Mouse (Mus musculus) heart, adult 2 months (tissue): ENCODE results near the gene Mvb12b. TPM values are rescaled to one million over a fixed set of nuclear protein-coding genes. Genes with fewer than 3 reads are reported as not detected.

ENCODE experiments used
- DNase-seq, 2 experiments: peaks; one replicate each; pipeline ENCODE4 v3.0.0; 2021
- H3K27ac ChIP-seq: fragments of 200-600 bp; 2 replicates; pipeline ENCODE4 v1.8.1; 2022
- H3K27me3 ChIP-seq: fragments of 200-500 bp; 2 replicates; pipeline ENCODE4 v1.6.1; 2012; ENCODE audit warnings: mild to moderate bottlenecking, low read length, inconsistent platforms, mixed read lengths; ENCODE audit not compliant: control insufficient read depth, insufficient read depth
- H3K36me3 ChIP-seq: fragments of 200-500 bp; 2 replicates; pipeline ENCODE4 v1.6.1; 2012; ENCODE audit warnings: low read length, inconsistent platforms; ENCODE audit not compliant: control insufficient read depth, insufficient read depth
- H3K4me1 ChIP-seq: fragments of 200-500 bp; 2 replicates; pipeline ENCODE4 v1.6.1; 2011; ENCODE audit warnings: low read length; ENCODE audit not compliant: control insufficient read depth, insufficient read depth
- H3K4me3 ChIP-seq: fragments of 200-600 bp; 2 replicates; pipeline ENCODE4 v1.8.1; 2022
- H3K79me2 ChIP-seq: fragments of 200-500 bp; replicated peaks from 2 replicates; pipeline ENCODE4 v1.6.1; 2012; ENCODE audit warnings: mild to moderate bottlenecking, inconsistent platforms, low read length, moderate library complexity, mixed read lengths; ENCODE audit not compliant: control insufficient read depth, insufficient read depth
- H3K9ac ChIP-seq: fragments of 200-500 bp; 2 replicates; pipeline ENCODE4 v1.6.1; 2012; ENCODE audit warnings: low read depth, mild to moderate bottlenecking, control low read depth, inconsistent platforms, low read length, mixed read lengths
- CTCF ChIP-seq: fragments of 200-600 bp; IDR thresholded peaks from 2 replicates; pipeline ENCODE4 v1.8.1; 2022; ENCODE audit warnings: antibody characterized with exemption, mild to moderate bottlenecking, moderate library complexity
- EP300 ChIP-seq: fragments of 200-500 bp; IDR thresholded peaks from 2 replicates; pipeline ENCODE4 v1.6.1; 2011; ENCODE audit warnings: low read depth, low read length, control low read depth; ENCODE audit not compliant: insufficient read depth
- POLR2A ChIP-seq: fragments of 200-500 bp; IDR thresholded peaks from 2 replicates; pipeline ENCODE4 v1.6.1; 2011; ENCODE audit warnings: mild to moderate bottlenecking, low read depth, low read length, control low read depth; ENCODE audit not compliant: insufficient read depth
- WGBS: fragments of 180-500 bp; shearing (Covaris S2); methylation state at CpG from one replicate; pipeline ENCODE4 v1.1.7; 2018; 5-methylcytosine and 5-hydroxymethylcytosine counted together
- intact Hi-C: fragments of 180-260 bp; cut with DNase I; formaldehyde crosslinking; loops from one replicate; pipeline ENCODE4 v1.15.1; 2025
- polyA plus RNA-seq: library from polyadenylated mRNA; depleted of rRNA; stranded (reverse); fragments of >200 nt; gene quantifications from 2 replicates; pipeline ENCODE4 v1.2.3, GENCODE M21; 2012
- total RNA-seq, 2 experiments: library from RNA; stranded (reverse); gene quantifications; 2 replicates each; pipeline ENCODE4 v1.2.3; 2021

Mvb12b gene
- total and polyA plus RNA-seq, 3 experiments: 17.8 to 21.6 (median 20.4) TPM

DNA sequence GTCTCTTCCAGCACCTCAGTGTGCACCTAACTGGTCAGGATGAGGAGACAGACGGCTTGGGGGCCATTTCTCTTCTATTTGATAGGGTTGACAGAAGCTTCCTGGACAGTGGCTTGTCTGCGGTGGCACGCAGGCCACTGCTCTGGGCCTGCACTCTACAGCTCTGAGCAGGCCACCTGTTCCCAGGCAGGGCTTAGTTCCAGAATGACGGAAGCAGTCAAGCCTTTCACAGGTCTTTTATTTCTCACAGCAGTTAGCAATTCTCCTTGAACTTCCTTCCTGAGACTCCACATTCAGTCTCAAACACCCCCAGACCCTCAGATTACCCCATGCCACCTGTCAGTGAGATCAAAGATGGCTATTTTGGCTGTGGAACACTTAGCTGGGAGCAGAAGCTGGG, 109.3 kb downstream of the Mvb12b start:
- no peak for DNase-seq
- Histone ChIP-seq H3K9ac (no peak overlapping the region), H3K4me3 (no peak overlapping the region), H3K27ac (no peak overlapping the region), H3K79me2 (no peaks in the 10 kb centered on the region), H3K27me3 (no peaks in the 10 kb centered on the region), H3K4me1 (peaks cover 1% of the 10 kb centered on the region; the same call in 1 of the 2 replicates), H3K36me3 (no peaks in the 10 kb centered on the region)
- 89% methylated on average over 4 of the region's 4 CpGs for WGBS
- TF ChIP-seq POLR2A (no peak), EP300 (no peak), CTCF (no peak)
- intact Hi-C loops: no loop called here

DNA sequence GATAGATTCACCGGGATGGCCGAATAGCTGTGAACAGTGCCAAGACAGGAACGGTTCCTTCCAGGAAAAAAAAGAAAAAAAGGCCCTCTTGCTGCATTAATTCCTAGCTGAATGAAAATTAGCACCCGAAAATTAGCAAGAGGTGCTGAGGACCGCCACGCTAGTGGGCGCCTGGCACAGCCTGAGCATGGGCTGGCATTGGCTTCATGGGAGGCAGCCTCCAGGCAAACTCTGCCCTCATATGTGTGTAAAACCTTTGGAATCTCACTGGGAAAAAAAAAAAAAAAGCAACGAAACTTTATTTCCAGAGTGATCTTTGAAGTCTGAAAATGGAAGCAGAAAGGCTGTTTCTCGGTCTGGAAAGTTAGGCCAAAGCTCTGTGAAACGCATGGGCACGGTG, 110.7 kb downstream of the Mvb12b start:
- peaks cover 6% of the 10 kb centered on the region; the same call in 1 of the 2 replicates for H3K4me1 ChIP-seq
- H3K9ac ChIP-seq: no peak overlapping the region
- H3K27me3 ChIP-seq: no peaks in the 10 kb centered on the region
- H3K27ac ChIP-seq: no peak overlapping the region
- H3K79me2 ChIP-seq: no peaks in the 10 kb centered on the region
- no peak for DNase-seq
- intact Hi-C loops: no loop called here
- WGBS: 95% methylated on average over 11 of the region's 11 CpGs
- no peak overlapping the region for H3K4me3 ChIP-seq
- no peaks in the 10 kb centered on the region for H3K36me3 ChIP-seq
- TF ChIP-seq POLR2A (no peak), CTCF (no peak), EP300 (no peak)

DNA sequence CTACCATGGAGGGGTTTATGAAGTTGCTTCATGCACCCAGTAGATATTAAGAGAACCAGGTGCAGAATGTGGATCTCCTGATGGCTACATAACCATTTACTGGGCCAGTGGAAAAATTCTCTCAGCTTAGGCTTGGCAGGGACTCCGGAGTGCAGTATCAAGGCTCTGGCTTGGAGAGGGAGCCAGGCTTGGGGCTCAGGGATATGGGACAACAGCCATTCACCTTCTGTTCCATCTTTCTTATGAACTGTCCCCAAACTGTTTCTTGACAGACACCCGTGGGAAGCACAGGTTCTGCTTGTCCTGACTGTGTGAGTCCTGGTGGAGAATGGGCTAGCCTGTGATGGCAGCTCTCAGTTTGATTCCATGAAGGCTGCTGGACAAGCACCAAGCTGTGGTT, 112.9 kb downstream of the Mvb12b start:
- Histone ChIP-seq H3K27ac (no peak overlapping the region), H3K4me1 (peaks cover 6% of the 10 kb centered on the region; the same call in 1 of the 2 replicates)

DNA sequence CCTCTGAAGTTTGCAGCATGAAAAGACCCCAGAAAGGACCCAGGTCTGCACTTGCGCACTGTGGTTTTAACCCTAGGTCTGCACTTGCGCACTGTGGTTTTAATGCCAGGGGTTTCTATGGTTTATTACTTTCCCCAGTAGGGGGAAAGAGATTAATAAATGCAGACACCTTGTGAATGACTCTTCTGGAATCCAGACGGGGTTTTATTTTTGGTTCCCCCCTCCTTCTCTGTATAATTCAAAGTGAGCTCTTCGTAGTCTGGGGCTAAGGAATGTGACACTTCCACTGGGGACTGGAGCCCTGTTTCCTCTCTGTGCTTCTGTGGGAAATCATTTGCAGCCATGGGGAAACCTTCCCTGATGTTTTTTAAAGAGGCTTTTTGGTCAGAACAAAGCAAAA, 113.6 kb downstream of the Mvb12b start:
- intact Hi-C loops: no loop called here
- H3K36me3 ChIP-seq: no peaks in the 10 kb centered on the region
- no peak overlapping the region for H3K4me3 ChIP-seq
- WGBS: 54% methylated on average over 4 of the region's 4 CpGs
- TF ChIP-seq POLR2A (no peak), EP300 (no peak)
- no peak overlapping the region for H3K9ac ChIP-seq
- no peaks in the 10 kb centered on the region for H3K79me2 ChIP-seq
- no peak for DNase-seq
- H3K27me3 ChIP-seq: no peaks in the 10 kb centered on the region
- H3K27ac ChIP-seq: no peak overlapping the region
- peaks cover 6% of the 10 kb centered on the region; the same call in 1 of the 2 replicates for H3K4me1 ChIP-seq

More for the DNA sequence above, 112.9 kb downstream of the Mvb12b start:
- intact Hi-C loops: no loop called here
- Histone ChIP-seq H3K79me2 (no peaks in the 10 kb centered on the region), H3K36me3 (no peaks in the 10 kb centered on the region), H3K9ac (no peak overlapping the region), H3K4me3 (no peak overlapping the region), H3K27me3 (no peaks in the 10 kb centered on the region)
- no peak for DNase-seq
- TF ChIP-seq EP300 (no peak), CTCF (no peak)
- 82% methylated on average over 2 of the region's 2 CpGs for WGBS

DNA sequence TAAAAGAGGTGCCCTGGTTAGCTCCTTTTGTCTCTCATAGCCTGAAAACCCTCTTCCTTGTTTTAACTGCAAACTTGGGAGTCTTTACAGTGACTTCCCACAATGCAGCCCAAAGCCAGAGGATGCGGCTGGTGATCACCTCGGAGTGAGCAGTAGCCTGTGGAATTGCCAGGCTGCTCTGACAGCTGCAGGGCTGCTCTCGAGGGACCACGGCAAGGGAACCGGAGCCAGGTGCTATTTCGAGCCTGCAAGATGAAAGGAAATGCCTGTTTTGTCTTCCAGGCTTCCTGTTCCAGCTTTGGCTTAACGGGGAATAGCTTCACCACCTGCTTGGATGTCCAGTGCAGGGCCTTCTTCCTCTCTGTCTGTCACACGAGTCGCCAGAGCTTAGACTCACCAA, 115.3 kb downstream of the Mvb12b start:
- TF ChIP-seq EP300 (no peak), POLR2A (no peak), CTCF (no peak)
- Histone ChIP-seq H3K36me3 (no peaks in the 10 kb centered on the region), H3K27me3 (no peaks in the 10 kb centered on the region), H3K4me1 (peaks cover 6% of the 10 kb centered on the region; the same call in 1 of the 2 replicates), H3K9ac (no peak overlapping the region), H3K4me3 (no peak overlapping the region), H3K27ac (no peak overlapping the region), H3K79me2 (no peaks in the 10 kb centered on the region)
- peak in 1 of 2 experiments; percentile 22 for DNase-seq
- 12% methylated on average over 9 of the region's 9 CpGs for WGBS
- intact Hi-C loops: no loop called here

DNA sequence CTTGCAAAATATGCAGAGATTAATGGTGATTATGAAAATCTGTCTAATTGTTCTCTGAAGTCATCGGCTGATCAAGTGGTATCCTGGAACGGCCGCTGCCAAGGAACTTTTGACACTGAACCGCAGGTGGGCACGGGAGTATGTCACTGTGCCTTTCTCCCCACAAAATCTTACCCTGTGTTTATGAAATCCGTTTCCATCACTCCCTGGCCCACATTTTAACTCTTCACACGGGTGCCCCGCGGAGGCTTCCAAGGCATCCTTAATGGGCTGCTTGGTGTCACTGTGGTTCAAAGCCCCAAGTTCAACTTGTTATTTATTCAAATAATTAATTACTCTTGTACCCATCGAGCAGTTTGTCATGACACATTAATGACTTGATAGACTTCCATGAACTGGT, 116.4 kb downstream of the Mvb12b start:
- TF ChIP-seq EP300: no peak
- no peak for TF ChIP-seq POLR2A
- no peak for TF ChIP-seq CTCF
- no peak overlapping the region for H3K4me3 ChIP-seq
- H3K4me1 ChIP-seq: peaks cover 6% of the 10 kb centered on the region; the same call in 1 of the 2 replicates
- H3K36me3 ChIP-seq: no peaks in the 10 kb centered on the region
- H3K27me3 ChIP-seq: no peaks in the 10 kb centered on the region
- H3K9ac ChIP-seq: no peak overlapping the region
- no peaks in the 10 kb centered on the region for H3K79me2 ChIP-seq
- no peak overlapping the region for H3K27ac ChIP-seq
- 95% methylated on average over 10 of the region's 10 CpGs for WGBS
- DNase-seq: no peak
- intact Hi-C loops: no loop called here
